Mouse (Mus musculus): ENCODE data around the gene Hscb.

DNA sequence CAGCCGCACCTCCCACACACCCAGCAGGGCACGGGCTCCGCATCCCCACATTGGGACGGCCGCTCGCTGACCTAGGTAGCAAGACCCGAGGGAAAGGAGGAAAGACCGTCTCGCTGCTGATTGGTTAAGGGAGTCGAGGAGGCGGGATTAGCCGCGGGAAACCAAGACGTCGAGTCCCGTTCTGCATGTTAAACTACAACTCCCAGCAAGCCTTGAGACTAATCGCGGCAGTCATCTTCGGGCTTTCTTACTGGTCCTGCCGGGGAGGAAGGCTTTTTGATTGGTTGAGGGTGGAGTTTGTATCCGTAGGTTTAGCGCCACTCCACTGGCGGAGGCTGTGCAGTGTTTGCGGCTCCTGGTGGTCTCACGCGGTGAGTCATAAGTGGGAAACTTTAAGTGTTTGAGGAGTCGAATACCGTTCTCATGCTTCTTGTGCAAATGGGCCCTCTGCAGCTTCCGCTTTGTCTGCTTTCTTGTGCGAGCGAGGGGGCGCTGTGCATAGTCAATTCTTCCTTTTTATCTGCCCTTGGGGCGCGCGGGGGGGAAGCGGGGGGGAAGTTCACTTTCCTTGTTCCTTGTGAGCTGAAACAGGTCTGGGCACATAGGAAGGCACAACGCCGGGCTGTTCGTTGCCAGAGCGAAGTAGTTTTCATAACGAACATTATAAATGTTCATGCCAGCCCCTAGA lies at the start of gene Hscb, which contains the start of gene Chek2:
- peak; percentile 68 for TF ChIP-seq CTCF (IDR thresholded peaks at IDR 0.05; ENCODE audit: low read depth)
- no peak for TF ChIP-seq EP300 (optimal IDR thresholded peaks at IDR 0.05)

All from stomach, postnatal 0 days (tissue).